Mouse (Mus musculus) testis, adult 2 months (tissue): Measurements from ENCODE around the gene Smco1. TPM values are rescaled to one million over a fixed set of nuclear protein-coding genes. Genes with fewer than 3 reads are reported as not detected.
"Not testable (repeated sequence)": the region's sequence is repeated elsewhere in the genome, so short reads cannot be mapped to it uniquely, and the experiment has no call there.

ENCODE experiments used
- H3K27ac ChIP-seq: fragments of 200-500 bp; 2 replicates; pipeline ENCODE4 v1.5.1; 2012; ENCODE audit warnings: low read depth, low read length; ENCODE audit not compliant: control insufficient read depth, insufficient read depth
- H3K27me3 ChIP-seq: fragments of 200-500 bp; 2 replicates; pipeline ENCODE4 v1.6.1; 2012; ENCODE audit warnings: mild to moderate bottlenecking, low read length, moderate library complexity; ENCODE audit not compliant: control insufficient read depth, insufficient read depth
- H3K36me3 ChIP-seq: fragments of 200-500 bp; 2 replicates; pipeline ENCODE4 v1.6.1; 2012; ENCODE audit warnings: mild to moderate bottlenecking, low read length; ENCODE audit not compliant: control insufficient read depth, insufficient read depth
- H3K4me1 ChIP-seq: fragments of 200-500 bp; 2 replicates; pipeline ENCODE4 v1.6.1; 2012; ENCODE audit warnings: low read length; ENCODE audit not compliant: control insufficient read depth, insufficient read depth
- H3K4me3 ChIP-seq: fragments of 200-500 bp; 2 replicates; pipeline ENCODE4 v1.5.1; 2012; ENCODE audit warnings: low read depth, mild to moderate bottlenecking, low read length, moderate library complexity, mixed read lengths; ENCODE audit not compliant: control insufficient read depth
- CTCF ChIP-seq: fragments of 200-500 bp; IDR thresholded peaks from 2 replicates; pipeline ENCODE4 v1.5.1; 2012; ENCODE audit warnings: low read depth, mild to moderate bottlenecking, inconsistent platforms, low read length, moderate library complexity; ENCODE audit not compliant: control insufficient read depth, insufficient read depth, insufficient replicate concordance
- POLR2A ChIP-seq: fragments of 200-500 bp; IDR thresholded peaks from 2 replicates; pipeline ENCODE4 v1.6.1; 2012; ENCODE audit warnings: low read depth, mild to moderate bottlenecking, inconsistent platforms, low read length, moderate library complexity; ENCODE audit not compliant: control insufficient read depth
- polyA plus RNA-seq: library from polyadenylated mRNA; depleted of rRNA; stranded (reverse); fragments of >200 nt; gene quantifications from 2 replicates; pipeline ENCODE4 v1.2.3, GENCODE M21; 2012

Smco1 gene
- polyA plus RNA-seq, 1 experiment, result 0.21 TPM

GRCm38 (mm10) chr16:32246351-32246791, 24.9 kb upstream of the Smco1 start:
- Histone ChIP-seq H3K27ac (peak overlapping the region; percentile 83), H3K36me3 (no peaks in the 10 kb centered on the region), H3K27me3 (no peaks in the 10 kb centered on the region), H3K4me1 (no peaks in the 10 kb centered on the region; the same call in 1 of the 2 replicates), H3K4me3 (peak overlapping the region; percentile 97)
- TF ChIP-seq POLR2A, result no peak; the same call in 1 of the 2 replicates
- TF ChIP-seq CTCF, result 0 out of 2 replicates have a peak, but pooled peaks have one; percentile 3

GRCm38 (mm10) chr16:32246952-32247370, 24.3 kb upstream of the Smco1 start, which contains the start of the genes Fbxo45 and Wdr53:
Gene Fbxo45, minus strand, starts transcription at chr16:32247158.
Gene Wdr53, plus strand, starts transcription at chr16:32247227.
- Histone ChIP-seq H3K4me1 (no peaks in the 10 kb centered on the region; the same call in 1 of the 2 replicates), H3K36me3 (no peaks in the 10 kb centered on the region), H3K4me3 (peak within 1 kb of the TSS; percentile 97), H3K27ac (peak within 1 kb of the TSS; percentile 91), H3K27me3 (no peaks in the 10 kb centered on the region)
- TF ChIP-seq POLR2A (peak; percentile 88), CTCF (no peak)

GRCm38 (mm10) chr16:32264225-32264624, 7.0 kb upstream of the Smco1 start:
- H3K36me3 ChIP-seq, H3K27ac ChIP-seq, H3K4me1 ChIP-seq: not testable (repeated sequence)

GRCm38 (mm10) chr16:32273338-32273737, 2.1 kb downstream of the Smco1 start:
- Histone ChIP-seq H3K4me1 (peaks cover 2% of the 10 kb centered on the region; the same call in 1 of the 2 replicates), H3K27me3 (no peaks in the 10 kb centered on the region), H3K4me3 (peak overlapping the region; percentile 36), H3K36me3 (no peaks in the 10 kb centered on the region), H3K27ac (no peak overlapping the region)
- TF ChIP-seq CTCF (peak; percentile 80; the same call in 1 of the 2 replicates), POLR2A (no peak)

More at GRCm38 (mm10) chr16:32264225-32264624, 7.0 kb upstream of the Smco1 start:
- H3K4me3 ChIP-seq, H3K27me3 ChIP-seq: not testable (repeated sequence)

- Histone ChIP-seq H3K27ac (no peak overlapping the region), H3K4me1 (peaks cover 2% of the 10 kb centered on the region; the same call in 1 of the 2 replicates), H3K36me3 (no peaks in the 10 kb centered on the region), H3K27me3 (no peaks in the 10 kb centered on the region), H3K4me3 (peak overlapping the region; percentile 84)
- TF ChIP-seq POLR2A (no peak), CTCF (no peak)
Measured at GRCm38 (mm10) chr16:32275041-32275440, 3.8 kb downstream of the Smco1 start.

GRCm38 (mm10) chr16:32275830-32276229, 4.6 kb downstream of the Smco1 start:
- no peak overlapping the region for H3K27ac ChIP-seq
- TF ChIP-seq CTCF (no peak), POLR2A (no peak)
- no peaks in the 10 kb centered on the region for H3K27me3 ChIP-seq
- H3K4me3 ChIP-seq, result peak overlapping the region; percentile 84
- no peaks in the 10 kb centered on the region for H3K36me3 ChIP-seq
- peaks cover 2% of the 10 kb centered on the region; the same call in 1 of the 2 replicates for H3K4me1 ChIP-seq

GRCm38 (mm10) chr16:32277308-32278256, 6.3 kb downstream of the Smco1 start, which contains the start of gene Rnf168:
Gene Rnf168, plus strand, starts transcription at chr16:32277459.
- Histone ChIP-seq H3K4me3 (peak within 1 kb of the TSS; percentile 97), H3K27me3 (no peaks in the 10 kb centered on the region), H3K36me3 (peaks cover 2% of the 10 kb centered on the region; the same call in 1 of the 2 replicates), H3K27ac (peak within 1 kb of the TSS; percentile 98), H3K4me1 (peaks cover 2% of the 10 kb centered on the region; the same call in 1 of the 2 replicates)
- no peak for TF ChIP-seq CTCF
- peak; percentile 88 for TF ChIP-seq POLR2A
